Mouse (Mus musculus) lung, postnatal 14 days (tissue): ENCODE results near the gene Crp.

Experiments used
- DNase-seq: peaks from one replicate; pipeline ENCODE4 v3.0.0; 2021

Gene Crp

GRCm38 (mm10) chr1:172697844-172698243 is at the start of gene Crp:
Crp (plus strand) TSS chr1:172698055.
- no peak for DNase-seq

GRCm38 (mm10) chr1:172649396-172649795 is 48.5 kb upstream of the Crp start:
- DNase-seq = no peak

GRCm38 (mm10) chr1:172650519-172651287 is 47.2 kb upstream of the Crp start:
- DNase-seq = peak; percentile 60

- no peak for DNase-seq
Measured at GRCm38 (mm10) chr1:172651288-172651987, 46.4 kb upstream of the Crp start.

- DNase-seq = no peak
Measured at GRCm38 (mm10) chr1:172652040-172652662, 45.7 kb upstream of the Crp start.

- DNase-seq = no peak
Measured at GRCm38 (mm10) chr1:172653900-172654299, 44.0 kb upstream of the Crp start.

- no peak for DNase-seq
Measured at GRCm38 (mm10) chr1:172657266-172657665, 40.6 kb upstream of the Crp start.

- no peak for DNase-seq
Measured at GRCm38 (mm10) chr1:172659688-172660087, 38.2 kb upstream of the Crp start.

- DNase-seq = no peak
Measured at GRCm38 (mm10) chr1:172665457-172665856, 32.4 kb upstream of the Crp start.

GRCm38 (mm10) chr1:172667597-172667996 is 30.3 kb upstream of the Crp start:
- no peak for DNase-seq

- no peak for DNase-seq
Measured at GRCm38 (mm10) chr1:172670716-172671115, 27.1 kb upstream of the Crp start.

GRCm38 (mm10) chr1:172680742-172681141 is 17.1 kb upstream of the Crp start:
- DNase-seq = no peak

- no peak for DNase-seq
Measured at GRCm38 (mm10) chr1:172683551-172683950, 14.3 kb upstream of the Crp start.

GRCm38 (mm10) chr1:172683957-172684356 is 13.9 kb upstream of the Crp start:
- no peak for DNase-seq

- DNase-seq = no peak
Measured at GRCm38 (mm10) chr1:172685178-172685577, 12.7 kb upstream of the Crp start.

GRCm38 (mm10) chr1:172697422-172697821 is 433 bp upstream of the Crp start:
- DNase-seq = no peak

GRCm38 (mm10) chr1:172700814-172701213 is 3.0 kb downstream of the Crp start:
- DNase-seq = no peak

- no peak for DNase-seq
Measured at GRCm38 (mm10) chr1:172701381-172701780, 3.5 kb downstream of the Crp start.

GRCm38 (mm10) chr1:172701901-172702300 is 4.0 kb downstream of the Crp start:
- DNase-seq = no peak

GRCm38 (mm10) chr1:172704769-172705168 is 6.9 kb downstream of the Crp start:
- DNase-seq = no peak

- no peak for DNase-seq
Measured at GRCm38 (mm10) chr1:172706243-172706642, 8.4 kb downstream of the Crp start.

- DNase-seq = no peak
Measured at GRCm38 (mm10) chr1:172709788-172710350, 12.0 kb downstream of the Crp start.

- no peak for DNase-seq
Measured at GRCm38 (mm10) chr1:172711396-172711795, 13.5 kb downstream of the Crp start.

GRCm38 (mm10) chr1:172711962-172712361 is 14.1 kb downstream of the Crp start:
- peak; percentile 8 for DNase-seq
